Mouse (Mus musculus) telencephalon, adult 2 months (tissue): ENCODE data around the gene Hsd17b1.

Source experiments
- DNase-seq: peaks from one replicate; pipeline ENCODE4 v3.0.0-alpha.2; 2011; ENCODE audit warnings: low read depth, low spot score

The Hsd17b1 gene

GRCm38 (mm10) chr11:101078121-101078520 is at the start of gene Hsd17b1:
Gene Hsd17b1, plus strand, starts transcription at chr11:101078411.
- no peak for DNase-seq

GRCm38 (mm10) chr11:101029320-101029719 is 48.9 kb upstream of the Hsd17b1 start:
- DNase-seq: no peak

GRCm38 (mm10) chr11:101030136-101030807 is 47.9 kb upstream of the Hsd17b1 start:
- DNase-seq: no peak

- no peak for DNase-seq
Measured at GRCm38 (mm10) chr11:101030808-101031156, 47.4 kb upstream of the Hsd17b1 start.

GRCm38 (mm10) chr11:101031470-101031869 is 46.7 kb upstream of the Hsd17b1 start:
- no peak for DNase-seq

GRCm38 (mm10) chr11:101033856-101034500 is 44.2 kb upstream of the Hsd17b1 start:
- no peak for DNase-seq

DNA sequence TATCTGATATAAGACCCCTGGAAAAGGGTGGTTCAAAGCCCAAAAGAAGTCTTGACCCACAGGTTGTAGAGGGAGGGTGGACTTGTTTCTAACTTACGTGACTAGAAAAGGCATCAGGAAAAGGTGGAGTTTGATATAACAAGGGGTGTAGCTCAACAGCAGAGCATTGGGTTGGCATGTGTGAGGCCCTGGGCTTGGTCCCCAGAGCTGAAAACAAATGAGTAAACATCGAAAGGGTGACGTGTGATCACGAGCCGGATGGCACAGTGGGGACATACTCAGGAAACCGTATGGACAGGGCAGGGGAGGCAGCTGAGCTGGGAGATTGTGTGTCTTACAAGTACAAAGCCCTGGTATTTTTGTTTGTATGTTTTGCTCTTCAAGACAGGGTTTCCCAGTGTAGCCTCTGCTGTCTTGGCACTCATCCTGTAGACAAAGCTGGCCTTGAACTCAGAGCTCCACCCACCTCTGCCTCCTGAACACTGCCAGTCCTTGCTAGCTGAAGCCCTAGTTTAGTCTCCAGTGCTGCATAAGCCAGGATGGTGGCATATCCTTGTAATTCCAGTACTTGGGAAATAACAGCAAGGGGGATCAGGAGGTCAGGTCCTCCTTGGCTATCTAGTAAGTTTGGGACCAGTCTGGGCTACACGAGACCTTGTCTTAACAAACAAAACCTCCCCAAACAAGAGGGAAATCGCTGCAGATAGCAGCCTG is 43.4 kb upstream of the Hsd17b1 start:
- peak; percentile 41 for DNase-seq

GRCm38 (mm10) chr11:101035328-101035695 is 42.9 kb upstream of the Hsd17b1 start:
- DNase-seq: no peak

- no peak for DNase-seq
Measured at GRCm38 (mm10) chr11:101037795-101038194, 40.4 kb upstream of the Hsd17b1 start.

DNA sequence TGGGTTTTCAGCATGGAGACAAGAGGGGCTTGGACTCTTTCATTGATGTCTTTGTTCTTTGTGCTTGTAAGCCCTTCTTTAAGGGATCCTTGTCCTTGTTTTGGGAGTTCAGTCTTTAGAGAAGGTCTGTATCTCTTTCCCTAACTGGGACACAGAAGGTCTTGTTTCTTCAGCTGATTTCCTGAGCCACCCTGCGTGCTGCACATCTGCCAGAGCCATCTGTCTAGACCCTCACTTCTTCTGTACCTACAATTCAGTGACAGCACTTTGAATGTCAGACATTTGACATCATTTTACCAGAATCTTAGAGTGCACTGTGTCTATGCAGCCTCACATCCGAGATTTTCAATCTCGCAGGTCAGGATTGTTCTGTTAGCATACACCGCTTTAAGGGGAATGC is 32.4 kb upstream of the Hsd17b1 start:
- DNase-seq: no peak

- DNase-seq: no peak
Measured at GRCm38 (mm10) chr11:101046440-101046839, 31.8 kb upstream of the Hsd17b1 start.

DNA sequence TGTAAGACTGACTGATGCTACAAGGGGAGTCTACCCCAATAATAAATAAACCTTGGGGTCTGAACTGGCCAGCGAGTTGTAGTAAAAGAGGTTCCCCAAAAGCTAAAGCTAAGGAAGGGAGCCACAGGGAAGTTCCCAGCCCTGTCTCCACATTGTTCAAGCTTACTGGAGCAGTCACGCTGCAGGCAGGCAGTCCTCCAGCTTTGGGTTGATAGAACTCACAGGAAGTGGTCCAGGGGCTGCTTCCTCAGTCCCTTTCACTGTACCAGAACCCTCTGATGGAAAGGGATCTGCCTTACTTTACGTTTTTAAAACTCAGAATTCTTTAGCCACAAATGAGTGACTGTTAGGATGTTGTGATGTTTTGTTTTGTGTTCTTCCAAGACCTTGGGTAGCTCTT is 30.7 kb upstream of the Hsd17b1 start:
- DNase-seq: no peak

DNA sequence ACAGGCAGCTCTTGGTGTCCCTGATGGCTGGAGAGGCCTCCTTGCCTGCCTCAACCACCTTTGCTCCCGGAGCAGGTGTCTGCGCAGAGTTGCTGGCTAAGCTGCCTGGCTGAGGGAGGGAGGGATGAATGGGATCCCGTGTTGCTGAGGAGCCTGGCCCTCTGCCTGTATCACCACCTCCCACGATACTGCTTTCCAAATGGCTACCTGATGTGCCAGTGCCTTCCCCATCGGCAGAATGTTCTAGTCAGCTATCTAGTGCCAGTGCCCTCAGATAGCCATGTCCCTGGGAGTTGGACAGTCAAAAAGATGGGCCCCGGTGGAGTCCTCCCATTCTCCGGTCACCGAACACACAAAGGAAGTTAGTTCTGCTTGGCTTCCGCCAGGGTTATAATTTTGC is 27.9 kb upstream of the Hsd17b1 start:
- DNase-seq: no peak

DNA sequence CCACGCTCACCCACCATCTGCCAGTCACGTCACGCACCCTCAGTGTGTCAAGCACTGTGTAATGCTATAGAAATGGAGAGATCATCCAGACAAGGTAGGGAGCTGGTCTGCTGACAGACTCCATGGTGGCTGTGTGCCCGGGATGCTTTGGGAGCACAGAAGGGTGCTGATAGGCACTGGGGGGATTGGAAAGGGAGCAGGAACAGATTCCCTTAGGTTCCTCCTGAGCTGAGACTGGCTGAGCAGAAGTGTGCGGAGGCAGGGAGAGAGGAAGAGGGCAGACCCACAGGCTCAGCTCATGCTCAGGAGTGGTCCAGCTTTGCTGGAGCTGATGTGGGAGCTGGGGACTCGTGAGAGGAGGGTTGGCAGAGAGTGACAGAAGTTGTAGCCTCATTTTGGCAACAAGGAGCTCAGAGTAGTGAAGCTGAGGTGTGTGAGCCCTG is 27.1 kb upstream of the Hsd17b1 start:
- no peak for DNase-seq

- DNase-seq: no peak
Measured at GRCm38 (mm10) chr11:101051617-101052016, 26.6 kb upstream of the Hsd17b1 start.

DNA sequence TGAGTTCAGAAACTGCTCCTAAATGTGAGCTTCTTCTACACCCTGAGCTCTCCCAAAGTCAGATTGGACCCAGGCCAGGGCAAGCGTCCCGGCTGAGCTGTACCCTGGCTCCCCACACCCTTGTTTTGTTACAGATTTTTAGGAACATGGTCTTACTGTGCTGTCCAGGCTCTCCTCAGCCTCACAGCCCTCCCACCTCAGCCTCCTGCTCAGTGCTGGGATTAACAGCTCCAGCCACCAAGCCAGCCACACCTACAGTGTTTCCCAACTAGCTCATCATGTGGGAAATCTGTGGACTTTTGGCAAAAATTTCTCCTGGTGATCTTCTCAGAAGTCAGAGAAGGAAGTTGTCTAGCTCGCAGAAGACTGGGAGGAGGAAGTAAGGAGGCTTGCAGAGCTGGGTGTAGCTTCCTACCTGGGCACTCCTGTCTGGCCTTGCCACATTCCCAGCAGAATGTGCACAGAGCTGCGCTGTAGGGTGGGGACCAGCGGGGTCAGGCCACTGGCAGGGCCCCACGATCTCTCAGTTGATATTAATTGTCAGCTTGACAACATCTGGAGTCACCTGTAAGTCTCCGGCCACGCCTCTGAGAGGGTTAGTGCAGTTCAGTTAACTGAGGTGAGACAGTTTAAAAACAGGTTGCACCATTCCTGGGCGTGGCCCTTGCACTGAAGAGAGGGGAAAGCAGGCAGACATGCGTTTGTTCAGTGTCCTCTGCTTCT is 25.3 kb upstream of the Hsd17b1 start:
- no peak for DNase-seq

DNA sequence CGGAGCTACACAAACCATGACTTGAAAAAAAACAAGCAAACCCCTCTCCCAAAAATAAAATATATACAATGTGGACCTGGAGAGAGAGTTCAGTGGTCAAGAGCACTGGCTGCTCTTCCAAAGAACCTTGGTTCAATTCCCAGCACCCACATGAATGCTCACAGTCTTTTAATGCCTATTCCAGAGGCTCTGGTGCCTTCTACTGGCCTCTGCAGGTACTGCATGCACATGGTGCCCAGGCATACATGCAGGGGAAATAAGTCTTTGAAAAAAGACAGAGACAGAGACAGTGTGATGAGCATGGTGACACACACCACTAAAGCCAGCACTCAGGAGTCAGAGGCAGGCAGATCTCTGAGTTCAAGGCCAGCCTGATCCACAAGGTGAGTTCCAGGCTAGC is 24.2 kb upstream of the Hsd17b1 start:
- DNase-seq: no peak

DNA sequence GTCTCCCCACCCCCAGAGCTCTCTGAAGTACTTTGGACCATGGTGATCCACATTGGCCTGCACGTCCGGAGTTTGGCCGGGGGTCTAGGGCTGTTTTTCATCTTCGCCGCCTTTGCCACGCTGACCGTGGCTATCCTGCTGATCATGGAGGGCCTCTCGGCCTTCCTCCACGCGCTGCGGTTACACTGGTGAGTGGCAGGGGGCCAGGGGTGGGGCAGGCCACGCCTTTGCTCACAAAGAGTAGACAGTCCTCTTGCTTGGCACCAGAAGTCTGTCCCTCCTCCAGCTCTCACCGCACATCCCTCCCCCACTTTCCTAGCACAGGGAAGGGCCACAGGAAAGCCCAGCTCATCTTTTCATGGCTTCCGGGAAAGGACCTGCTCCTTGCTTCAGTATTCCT is 22.8 kb upstream of the Hsd17b1 start:
- no peak for DNase-seq

DNA sequence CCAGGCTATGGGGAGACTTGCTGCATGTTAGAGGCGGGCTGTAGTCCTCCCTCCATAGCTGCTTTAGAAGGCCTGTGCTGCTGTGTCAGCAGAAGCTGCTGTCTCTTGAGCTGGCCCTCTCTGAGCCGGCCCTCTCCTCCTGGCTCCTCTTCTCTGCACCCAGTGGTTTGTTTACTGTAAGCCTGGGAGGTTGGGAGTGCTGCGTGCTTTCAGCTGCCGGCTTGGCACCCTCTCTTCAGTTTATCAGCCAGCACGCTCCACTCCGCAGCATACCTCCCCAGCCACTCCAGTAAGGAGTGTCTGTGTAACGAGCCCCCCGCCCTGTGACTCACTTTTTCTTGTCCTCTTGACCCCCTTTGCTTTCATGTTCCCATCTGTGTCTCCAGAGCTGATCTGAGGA is 21.3 kb upstream of the Hsd17b1 start:
- DNase-seq: no peak

DNA sequence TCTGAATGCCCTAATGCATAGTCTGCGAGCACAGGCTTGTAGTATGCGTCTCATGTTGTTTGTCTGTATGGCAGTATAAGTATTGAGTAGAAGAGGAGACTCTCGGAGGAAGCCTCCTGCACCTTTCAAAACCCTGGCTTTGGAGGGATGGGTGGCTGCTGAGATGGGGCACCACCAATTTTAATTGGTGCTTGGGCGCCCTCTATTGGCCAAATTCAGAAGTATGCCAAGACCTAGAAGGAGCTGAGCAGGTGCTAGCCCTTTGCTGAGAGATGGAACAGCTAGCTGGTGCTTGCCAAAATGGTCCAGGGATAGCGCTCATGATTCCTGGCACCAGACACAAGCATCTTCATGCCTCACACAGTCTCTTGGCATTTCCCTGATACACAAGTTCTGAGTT is 20.4 kb upstream of the Hsd17b1 start:
- no peak for DNase-seq

DNA sequence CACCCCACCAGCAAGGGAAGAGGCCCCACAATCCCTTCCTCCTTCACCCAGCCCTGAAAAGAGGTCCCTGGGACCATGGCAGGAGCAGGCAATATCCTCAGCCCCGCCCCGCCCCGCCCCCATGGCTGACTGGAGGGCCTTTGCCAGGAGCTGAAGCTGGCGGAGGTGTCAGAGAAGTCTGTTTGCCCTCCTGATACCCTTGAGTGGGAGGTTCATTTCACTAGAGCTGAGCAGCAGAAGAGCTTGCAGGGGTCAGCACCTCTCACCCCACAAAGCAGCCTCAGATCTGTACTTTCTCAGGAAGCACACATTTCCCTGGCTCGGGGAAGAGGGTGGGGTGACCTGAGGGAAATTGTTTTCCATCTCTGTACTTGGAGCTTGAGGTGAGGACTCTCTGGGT is 19.5 kb upstream of the Hsd17b1 start:
- DNase-seq: no peak

DNA sequence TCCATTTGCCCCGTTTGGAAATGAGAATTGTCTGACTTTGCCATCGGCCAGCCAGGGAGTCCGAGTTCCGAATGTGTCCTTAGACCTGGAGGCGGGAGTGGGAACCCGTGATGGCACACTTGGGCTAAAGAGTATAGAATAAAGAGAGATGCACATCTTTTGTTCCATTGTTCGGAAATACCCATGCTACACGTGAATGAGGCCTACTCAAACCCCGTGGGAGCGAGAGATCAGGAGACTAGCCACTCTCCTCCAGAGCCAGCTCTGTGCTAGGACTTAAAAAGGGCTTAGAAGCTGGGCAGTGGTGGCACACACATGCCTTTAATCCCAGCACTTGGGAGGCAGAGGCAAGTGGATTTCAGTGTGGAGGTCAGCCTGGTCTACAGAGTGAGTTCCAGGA is 18.7 kb upstream of the Hsd17b1 start:
- no peak for DNase-seq
